Mouse (Mus musculus) left cerebral cortex, adult 2 months (tissue): ENCODE measurements around the gene Frmd4b. TPM values are rescaled to one million over a fixed set of nuclear protein-coding genes. Genes with fewer than 3 reads are reported as not detected.

Source experiments
- DNase-seq, 2 experiments: peaks; one replicate each; pipeline ENCODE4 v3.0.0; 2021 to 2022; ENCODE audit warnings: low spot score in 2 of 2, mixed read lengths in 1 of 2; ENCODE audit errors: extremely low spot score in 1 of 2
- H3K27ac ChIP-seq: fragments of 200-600 bp; 2 replicates; pipeline ENCODE4 v1.8.1; 2022
- H3K4me3 ChIP-seq: fragments of 200-600 bp; 2 replicates; pipeline ENCODE4 v1.8.1; 2022
- CTCF ChIP-seq: fragments of 200-600 bp; IDR thresholded peaks from 2 replicates; pipeline ENCODE4 v1.8.1; 2022; ENCODE audit warnings: antibody characterized with exemption, mild to moderate bottlenecking, moderate library complexity
- intact Hi-C: fragments of 180-260 bp; cut with DNase I; formaldehyde crosslinking; loops from one replicate; pipeline ENCODE4 v1.15.1; 2025
- total RNA-seq, 2 experiments: library from RNA; stranded (reverse); gene quantifications; 2 replicates each; pipeline ENCODE4 v1.2.3; 2021

The Frmd4b gene
- total RNA-seq, 2 experiments from 2014 or later: 14.2 to 15.6 TPM

DNA sequence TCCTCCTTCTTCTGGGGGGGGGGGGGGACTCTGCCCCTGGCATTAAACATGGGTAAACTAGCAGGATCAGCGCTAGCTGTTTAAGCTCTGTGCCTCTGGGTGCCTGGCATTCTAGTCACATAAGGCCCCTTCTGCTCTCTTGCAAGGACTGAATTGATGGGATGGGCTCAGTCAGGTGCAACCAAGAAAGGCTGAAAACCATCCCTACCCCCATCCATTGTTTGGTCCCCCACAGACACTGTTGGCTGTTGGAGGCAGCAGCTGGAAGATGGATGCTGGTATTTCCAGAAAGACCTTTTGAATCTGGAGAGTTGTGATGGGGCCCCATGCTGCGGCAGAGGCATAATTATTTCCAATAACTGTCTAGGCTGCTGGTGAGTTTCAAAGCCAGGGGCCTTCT, 7.3 kb downstream of the Frmd4b start:
- Histone ChIP-seq H3K27ac (no peak overlapping the region), H3K4me3 (no peak overlapping the region)
- no peak for DNase-seq
- no peak for TF ChIP-seq CTCF
- intact Hi-C loops: no loop called here

DNA sequence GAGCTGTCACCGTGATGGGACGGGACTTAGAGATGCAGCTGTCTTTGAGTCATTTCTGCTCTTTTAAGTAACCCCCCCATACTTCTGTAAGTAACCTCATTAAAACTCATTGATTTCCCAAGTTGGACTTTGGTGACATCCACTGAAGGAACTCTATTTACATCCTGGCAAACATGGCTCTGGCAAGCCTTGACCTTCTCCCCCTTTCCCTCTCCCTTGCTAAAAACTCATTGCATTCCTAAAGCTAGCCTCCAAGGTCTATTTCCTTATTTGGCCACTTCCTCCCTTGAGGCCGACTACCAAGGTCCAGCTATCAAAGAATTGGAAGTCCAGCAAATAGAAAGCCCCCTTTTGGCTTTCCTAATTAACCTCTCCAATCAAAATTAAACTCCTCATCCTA, 9.7 kb downstream of the Frmd4b start:
- no peak for TF ChIP-seq CTCF
- DNase-seq: no peak
- intact Hi-C loops: no loop called here
- H3K4me3 ChIP-seq: no peak overlapping the region
- no peak overlapping the region for H3K27ac ChIP-seq

DNA sequence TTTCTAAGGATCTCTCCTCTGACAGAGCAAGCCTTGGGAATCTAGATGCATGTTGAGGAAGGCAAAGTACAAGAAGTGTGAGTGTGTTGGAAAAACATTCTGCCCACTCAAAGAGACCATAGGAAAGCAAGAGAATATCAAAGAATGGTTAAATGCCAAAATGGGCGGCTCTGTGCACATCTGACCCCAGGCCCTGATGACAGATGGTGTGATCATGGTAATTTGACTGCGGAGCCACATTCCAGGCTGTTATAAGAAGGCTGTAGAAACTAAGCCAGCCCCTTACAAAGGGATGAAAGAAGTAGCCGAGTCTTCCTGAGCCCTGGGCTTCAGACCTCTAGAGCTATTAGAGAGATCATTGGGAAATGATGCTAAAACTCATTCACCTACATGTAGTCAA, 22.1 kb downstream of the Frmd4b start:
- intact Hi-C loops: no loop called here
- H3K27ac ChIP-seq: no peak overlapping the region
- H3K4me3 ChIP-seq: no peak overlapping the region
- no peak for TF ChIP-seq CTCF
- no peak for DNase-seq

DNA sequence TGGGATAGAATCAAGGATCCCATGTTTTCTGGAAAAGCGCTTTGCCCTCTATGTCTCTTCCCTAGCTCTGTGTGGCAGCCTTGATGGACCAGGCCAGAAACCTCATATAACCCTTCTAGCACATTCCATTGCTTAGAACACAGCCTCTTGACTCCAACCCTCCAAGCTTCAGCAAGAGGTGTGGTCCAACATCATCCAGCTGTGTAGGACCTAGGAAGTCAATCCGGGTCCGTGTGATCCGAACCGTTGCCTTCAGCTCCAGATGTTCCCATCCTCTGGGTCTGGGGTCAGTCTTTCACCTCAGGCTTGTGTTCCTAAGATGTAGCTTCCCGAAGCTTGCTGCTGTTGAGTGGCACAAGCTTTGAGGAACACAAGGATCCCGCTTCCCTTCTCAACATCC, 22.8 kb downstream of the Frmd4b start:
- no peak for DNase-seq
- H3K27ac ChIP-seq: no peak overlapping the region
- no peak for TF ChIP-seq CTCF
- intact Hi-C loops: no loop called here
- no peak overlapping the region for H3K4me3 ChIP-seq

DNA sequence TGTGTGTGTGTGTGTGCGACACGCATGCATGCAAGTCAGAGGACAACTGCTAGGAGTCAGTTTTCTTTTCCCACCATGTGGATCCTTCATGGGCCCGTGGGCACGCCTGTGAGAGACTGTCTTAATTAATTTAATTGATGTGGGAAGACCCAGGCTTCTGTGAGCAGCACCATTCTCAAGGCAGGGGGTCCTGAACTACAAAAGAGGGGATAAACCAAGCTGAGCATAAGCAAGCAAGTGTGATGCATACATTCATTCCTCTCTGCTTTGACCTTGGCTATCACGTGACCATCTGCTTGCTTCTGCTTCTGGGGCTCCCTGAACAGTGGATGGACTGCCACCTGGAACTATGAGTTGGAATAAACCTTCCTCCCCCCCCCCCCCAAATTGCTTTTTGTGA, 27.1 kb downstream of the Frmd4b start:
- DNase-seq: no peak
- TF ChIP-seq CTCF: no peak
- intact Hi-C loops: no loop called here
- Histone ChIP-seq H3K4me3 (no peak overlapping the region), H3K27ac (no peak overlapping the region)

DNA sequence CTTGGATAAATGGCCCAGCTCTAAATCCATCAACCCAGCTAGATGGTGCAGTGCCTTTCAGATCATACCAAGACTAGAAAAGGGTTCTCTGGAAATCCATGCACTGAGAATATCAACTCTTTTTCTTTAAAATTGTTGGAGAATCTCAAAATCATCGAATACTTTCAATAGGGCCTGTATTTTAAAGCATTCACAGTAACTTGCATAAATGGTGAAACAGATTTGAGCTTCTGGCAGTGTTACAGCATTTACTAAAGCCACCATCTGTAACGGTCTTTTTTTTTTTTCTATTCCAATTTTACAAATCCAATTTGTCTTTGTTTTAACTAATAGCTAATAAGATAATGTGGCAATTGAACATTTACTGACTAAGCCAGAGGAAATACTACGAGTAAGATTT, 27.8 kb downstream of the Frmd4b start:
- Histone ChIP-seq H3K27ac (no peak overlapping the region), H3K4me3 (no peak overlapping the region)
- no peak for DNase-seq
- TF ChIP-seq CTCF: no peak
- intact Hi-C loops: no loop called here

DNA sequence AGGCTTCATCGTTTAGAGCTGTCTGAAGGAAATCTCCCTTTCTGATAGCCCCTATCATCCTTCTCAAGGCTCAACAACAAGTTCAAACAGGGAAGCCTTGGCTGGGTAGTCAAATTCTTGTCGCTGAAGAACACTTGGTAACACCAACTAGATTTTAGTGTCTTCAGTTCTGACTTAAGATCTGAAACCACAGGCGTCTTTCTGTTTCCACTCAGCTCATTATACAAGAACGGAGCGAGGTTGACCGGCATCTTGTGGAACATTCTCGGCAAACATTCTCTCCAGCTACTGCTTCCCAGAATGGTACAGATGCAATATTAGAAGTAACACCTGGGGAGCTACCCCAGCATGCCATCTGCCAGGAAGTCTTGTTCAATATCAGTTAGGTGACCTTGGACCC, 28.3 kb downstream of the Frmd4b start:
- intact Hi-C loops: no loop called here
- TF ChIP-seq CTCF: no peak

DNA sequence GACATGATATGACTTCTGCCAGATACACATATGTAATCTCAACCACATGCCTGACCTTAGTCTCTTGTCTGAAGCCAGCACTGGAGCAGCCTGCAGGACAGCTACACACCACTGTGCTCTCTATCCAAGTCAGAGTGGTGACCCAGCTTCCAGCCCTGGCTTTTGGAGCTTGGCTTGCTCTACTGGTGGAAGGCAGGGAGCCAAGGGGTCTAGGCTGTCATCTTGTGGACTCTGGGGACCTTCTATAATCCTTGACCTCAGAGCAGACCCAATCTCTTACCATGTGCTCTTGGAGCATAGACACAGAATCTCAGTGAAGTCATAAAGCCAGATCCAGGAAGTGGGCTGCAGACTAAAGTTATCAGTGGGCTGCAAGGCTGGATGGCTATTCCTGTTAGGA, 30.7 kb downstream of the Frmd4b start:
- Histone ChIP-seq H3K27ac (no peak overlapping the region), H3K4me3 (no peak overlapping the region)
- no peak for DNase-seq
- no peak for TF ChIP-seq CTCF
- intact Hi-C loops: no loop called here

More for the DNA sequence above, 28.3 kb downstream of the Frmd4b start:
- no peak overlapping the region for H3K27ac ChIP-seq
- DNase-seq: no peak
- H3K4me3 ChIP-seq: no peak overlapping the region

DNA sequence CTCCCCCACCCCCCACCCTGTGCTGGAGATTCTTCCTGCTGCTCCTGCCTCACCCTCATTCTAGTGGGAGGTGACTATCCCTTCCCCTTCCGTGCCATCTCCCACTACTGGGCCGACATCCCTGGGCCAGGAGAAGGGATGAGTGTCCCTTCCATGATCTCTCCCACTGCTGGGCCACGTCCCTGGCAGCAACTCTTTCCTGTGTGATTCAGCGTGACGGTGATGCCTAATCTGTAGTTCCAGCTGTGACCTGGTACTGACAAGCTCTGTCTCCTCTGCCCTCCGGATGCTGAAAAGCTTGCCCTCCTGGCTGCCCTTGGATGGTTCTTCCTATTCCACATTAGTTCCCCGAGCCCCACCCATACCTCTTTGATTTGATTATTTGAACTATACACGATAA, 31.3 kb downstream of the Frmd4b start:
- intact Hi-C loops: no loop called here
- DNase-seq: no peak
- H3K27ac ChIP-seq: no peak overlapping the region
- H3K4me3 ChIP-seq: no peak overlapping the region
- no peak for TF ChIP-seq CTCF

DNA sequence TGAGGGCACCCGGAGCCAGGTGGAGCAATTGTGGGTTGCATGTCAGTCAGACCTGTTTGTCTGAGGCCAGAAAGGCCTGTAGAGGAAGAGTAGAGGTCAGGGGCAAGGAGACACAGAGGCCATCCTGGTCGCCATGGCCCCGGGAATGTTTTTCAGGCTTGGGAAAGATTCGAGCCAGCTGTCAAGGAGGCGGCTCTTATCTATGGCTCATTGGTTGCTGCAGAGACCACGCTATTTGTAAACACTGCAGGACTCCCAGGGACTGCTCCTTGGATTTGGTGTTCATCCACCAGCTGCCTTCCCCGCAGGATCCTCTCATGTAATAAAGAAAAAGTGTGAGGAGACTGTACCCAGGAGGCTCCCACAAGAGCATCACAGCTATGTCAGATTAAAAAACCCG, 34.6 kb downstream of the Frmd4b start:
- H3K4me3 ChIP-seq: no peak overlapping the region
- no peak for TF ChIP-seq CTCF
- DNase-seq: no peak
- intact Hi-C loops: no loop called here
- no peak overlapping the region for H3K27ac ChIP-seq

DNA sequence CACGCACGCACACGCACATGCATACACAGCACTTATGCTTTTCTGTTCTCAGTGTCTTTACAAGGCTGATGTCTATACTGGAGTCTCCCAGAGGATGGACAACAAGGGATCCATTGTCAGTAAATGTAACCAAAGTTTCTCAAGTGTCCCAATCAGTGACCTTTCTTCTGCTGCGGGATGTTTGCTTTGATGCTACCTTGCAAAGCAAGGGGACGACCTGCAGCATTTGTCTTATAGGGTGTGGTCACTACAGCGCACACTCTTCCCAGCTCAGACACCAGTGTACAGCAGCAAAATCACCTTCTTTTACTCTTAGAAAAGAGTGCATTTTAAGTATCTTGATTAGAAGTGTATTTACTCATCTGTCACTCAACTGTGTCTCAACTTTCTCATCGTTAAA, 35.4 kb downstream of the Frmd4b start:
- DNase-seq: no peak
- intact Hi-C loops: no loop called here
- H3K4me3 ChIP-seq: no peak overlapping the region
- H3K27ac ChIP-seq: no peak overlapping the region
- no peak for TF ChIP-seq CTCF

DNA sequence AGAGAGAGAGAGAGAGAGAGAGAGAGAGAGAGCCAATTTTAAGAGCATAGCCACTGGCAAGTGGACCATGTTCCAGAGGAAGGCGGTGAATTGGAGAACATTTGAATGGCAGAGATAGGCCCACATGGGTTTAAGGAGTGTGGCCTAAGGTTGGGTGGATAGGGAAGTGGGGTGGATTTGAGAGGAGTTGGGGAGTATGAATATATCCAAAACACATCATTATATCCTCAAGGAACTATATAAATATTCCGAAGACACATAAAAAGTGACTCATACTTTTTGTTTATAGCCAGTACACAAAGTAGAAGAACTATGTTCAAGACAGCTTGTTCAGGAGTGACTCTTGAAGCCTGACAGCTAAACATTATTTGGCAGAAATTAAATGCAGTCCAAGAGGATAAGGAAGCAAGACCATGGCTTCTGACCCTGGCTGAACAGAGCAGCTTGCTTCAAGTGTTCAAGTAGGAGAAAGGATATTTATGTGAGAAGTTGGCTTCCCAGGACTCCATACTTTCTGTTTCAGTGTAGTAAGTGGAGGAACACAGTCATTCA, 36.8 kb downstream of the Frmd4b start:
- Histone ChIP-seq H3K27ac (no peak overlapping the region), H3K4me3 (no peak overlapping the region)
- DNase-seq: no peak
- no peak for TF ChIP-seq CTCF
- intact Hi-C loops: no loop called here

DNA sequence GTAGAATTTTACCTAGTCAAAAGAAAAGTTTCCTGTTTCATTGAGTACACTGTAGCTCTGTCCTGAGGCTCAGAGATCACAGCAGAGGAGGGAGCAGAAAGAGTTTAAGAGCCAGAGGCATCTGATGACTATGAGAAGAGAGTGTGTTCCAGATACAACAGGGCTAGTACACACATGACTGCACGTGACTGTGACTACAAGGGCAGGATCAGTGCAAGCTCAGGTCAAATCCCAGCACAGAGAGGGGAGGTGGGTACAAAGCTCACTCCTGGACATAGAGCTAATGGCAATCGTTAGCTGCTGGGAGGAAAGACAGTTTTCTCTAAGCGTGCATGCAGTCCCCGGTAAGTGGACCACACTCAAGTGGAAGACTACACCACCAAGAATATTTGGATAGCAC, 37.6 kb downstream of the Frmd4b start:
- Histone ChIP-seq H3K27ac (no peak overlapping the region), H3K4me3 (no peak overlapping the region)
- intact Hi-C loops: no loop called here
- TF ChIP-seq CTCF: no peak
- no peak for DNase-seq

DNA sequence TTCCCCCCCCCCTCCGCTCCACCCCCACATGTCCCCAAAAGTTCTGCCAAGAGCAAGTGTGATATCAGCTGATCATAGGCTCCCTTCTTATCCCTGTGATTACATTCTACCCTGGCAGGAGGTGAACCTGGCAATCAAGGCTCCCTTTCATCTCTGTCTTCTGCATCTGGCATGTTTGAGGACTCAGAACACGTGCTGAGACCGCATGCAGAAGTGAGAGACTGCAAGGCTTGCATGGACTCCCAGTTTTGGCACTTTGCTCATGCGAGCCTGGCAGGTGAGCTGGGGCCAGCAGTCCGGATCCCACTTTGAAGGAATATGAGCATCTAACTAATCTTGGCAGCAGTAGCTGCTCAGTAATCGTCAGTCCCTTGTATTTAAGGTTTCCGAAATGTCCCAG, 39.1 kb downstream of the Frmd4b start:
- Histone ChIP-seq H3K4me3 (no peak overlapping the region), H3K27ac (no peak overlapping the region)
- intact Hi-C loops: no loop called here
- no peak for DNase-seq
- TF ChIP-seq CTCF: no peak
